Mouse (Mus musculus) gastrocnemius, postnatal 10 days (tissue): ENCODE measurements around the gene Pitx2. TPM values are rescaled to one million over a fixed set of nuclear protein-coding genes. Genes with fewer than 3 reads are reported as not detected.

Source experiments
- DNase-seq: peaks from one replicate; pipeline ENCODE4 v3.0.0; 2021; ENCODE audit warnings: mixed read lengths
- total RNA-seq, 2 experiments: library from RNA; stranded (reverse); gene quantifications; 2 replicates each; pipeline ENCODE4 v1.2.3; 2021

Gene Pitx2
- total RNA-seq, 2 experiments from 2014 or later, result 8.8 to 9.2 TPM

DNA sequence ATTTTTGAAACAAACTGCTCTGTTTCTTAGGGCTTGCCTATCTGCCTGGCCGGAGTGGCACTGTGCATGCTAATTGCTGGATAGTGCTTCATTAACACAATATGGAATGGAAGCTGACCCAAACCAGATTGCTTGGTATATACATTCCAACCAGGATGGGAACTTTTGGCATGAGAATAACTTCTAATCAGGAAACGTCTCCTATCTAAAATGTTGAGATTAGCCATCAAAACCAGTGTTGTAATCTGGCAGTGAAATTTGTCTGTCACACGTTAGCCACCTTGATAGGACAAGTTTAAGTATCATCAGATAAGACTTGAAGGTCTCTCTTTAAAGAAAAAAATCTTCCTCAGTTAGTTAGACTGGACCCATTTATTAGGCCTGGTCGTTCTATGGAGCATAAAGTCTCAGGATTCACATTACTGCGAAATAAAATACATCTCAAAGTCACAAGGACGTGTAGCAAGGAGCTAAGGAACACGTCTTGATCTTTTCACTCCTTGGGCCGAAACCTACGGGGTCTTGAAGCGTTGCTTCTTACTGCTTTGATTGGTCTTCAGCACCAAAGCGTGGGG is 2.1 kb downstream of the Pitx2 start:
- DNase-seq, result no peak

DNA sequence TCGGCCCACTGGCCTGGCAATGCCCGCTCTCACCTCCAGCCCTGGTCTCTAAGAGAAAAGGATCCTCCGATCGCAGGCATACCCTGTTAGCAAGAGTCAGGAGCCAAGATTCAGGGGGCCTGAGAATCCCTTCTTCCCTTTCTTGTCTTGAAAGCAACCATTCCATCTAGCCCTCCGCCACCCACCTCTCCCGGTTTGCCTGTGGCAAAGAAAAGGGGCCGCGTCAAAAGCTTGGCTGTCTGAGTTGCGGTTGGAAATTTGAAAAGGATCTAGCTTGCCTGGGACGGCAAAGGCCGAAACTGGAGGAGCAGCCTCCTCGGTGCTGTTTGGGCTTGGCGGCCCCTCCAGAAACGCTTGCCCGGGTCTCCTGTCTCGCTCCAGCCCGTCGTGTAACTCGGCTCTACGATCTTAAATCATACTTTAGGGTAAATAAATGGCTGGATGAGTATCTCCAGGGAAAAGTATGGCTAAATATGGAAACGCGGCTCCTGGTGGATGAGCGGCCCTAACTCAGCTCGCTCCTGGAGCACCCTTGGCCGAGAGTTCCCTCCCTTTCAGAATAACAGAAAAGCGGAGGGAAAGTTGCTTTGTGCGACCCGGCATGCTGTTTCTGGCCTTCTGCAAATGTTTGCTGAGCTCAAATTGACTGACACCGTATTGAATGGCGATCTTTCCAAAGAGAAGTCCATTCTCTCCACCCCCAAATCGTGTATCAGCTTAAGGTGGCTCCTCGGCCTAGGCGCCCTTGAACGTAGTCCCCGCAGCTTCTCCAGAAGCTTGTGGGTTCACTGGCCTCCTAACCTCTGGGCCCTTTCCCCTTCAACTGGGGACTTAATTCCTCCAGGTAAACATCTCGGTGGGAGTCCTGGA is 3.4 kb downstream of the Pitx2 start:
- no peak for DNase-seq

DNA sequence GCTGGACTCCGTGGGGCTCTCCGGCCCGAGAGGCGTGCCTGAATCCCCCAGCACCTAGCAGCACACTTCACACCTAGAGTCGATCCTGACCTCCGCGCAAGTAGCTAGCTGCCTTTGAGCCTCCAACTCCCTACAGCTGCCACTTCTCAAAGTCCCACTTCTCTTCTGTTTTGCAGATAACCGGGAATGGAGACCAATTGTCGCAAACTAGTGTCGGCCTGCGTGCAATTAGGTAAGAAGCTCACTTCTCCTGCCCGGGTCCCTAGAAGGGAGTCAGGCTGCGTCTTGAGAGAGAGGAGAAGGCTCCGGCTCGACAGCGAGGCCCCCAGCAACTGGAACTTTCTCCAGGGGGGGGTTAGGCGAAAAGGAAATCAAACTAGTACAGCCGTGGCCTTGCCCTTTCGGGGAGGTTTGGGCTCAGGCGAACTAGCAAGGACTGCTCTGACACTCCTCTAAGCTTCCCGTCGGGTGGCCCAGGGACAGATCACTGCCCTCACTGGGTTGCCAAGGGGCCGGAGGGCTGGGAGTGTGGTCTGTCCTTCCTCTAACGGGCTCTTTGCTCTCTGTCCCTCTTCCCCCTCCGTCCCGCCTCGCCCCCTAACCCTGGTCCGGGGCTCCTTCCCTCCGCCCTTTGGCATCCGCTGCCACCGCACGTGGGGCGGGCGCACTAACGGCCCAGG is 4.2 kb downstream of the Pitx2 start:
- no peak for DNase-seq

DNA sequence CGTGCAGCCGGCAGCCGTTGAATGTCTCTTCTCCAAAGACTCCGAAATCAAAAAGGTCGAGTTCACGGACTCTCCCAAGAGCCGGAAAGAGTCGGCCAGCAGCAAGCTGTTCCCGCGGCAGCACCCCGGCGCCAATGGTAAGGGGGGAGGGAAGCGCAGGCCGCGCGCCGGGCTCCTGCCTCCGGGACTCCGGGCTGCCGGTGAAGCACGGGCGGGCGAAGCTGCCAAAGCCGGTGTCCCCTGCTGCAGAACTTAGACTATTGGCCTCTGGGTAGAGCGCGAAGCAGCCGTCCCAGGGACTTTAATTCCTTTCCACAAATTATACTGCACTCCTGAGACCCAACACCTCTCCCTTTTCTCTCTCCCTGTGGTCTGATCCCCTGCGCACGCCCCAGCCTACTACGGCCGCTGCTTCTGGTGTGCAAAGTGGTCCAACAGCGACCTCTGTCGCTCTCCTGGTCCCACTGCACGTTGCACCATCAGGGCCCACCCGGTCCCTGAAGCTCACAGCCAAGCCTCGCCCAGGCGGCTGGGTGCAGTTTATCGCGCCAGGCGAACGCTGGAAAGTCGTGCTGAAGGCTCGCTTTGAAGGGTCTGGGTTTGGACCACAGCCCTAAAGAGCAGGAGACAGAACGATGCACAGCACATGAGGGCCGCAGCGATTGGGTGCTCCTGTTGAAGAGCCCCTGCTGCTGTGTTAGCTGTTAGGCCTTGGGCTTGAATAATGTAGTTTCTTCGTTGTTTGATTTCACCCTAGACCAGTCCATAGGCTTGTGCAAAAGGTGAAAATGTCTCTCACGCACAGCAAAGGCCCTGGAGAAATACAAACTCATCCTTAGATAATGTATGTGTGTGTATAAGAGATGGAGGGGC is 5.0 kb downstream of the Pitx2 start:
- peak; percentile 76 for DNase-seq

DNA sequence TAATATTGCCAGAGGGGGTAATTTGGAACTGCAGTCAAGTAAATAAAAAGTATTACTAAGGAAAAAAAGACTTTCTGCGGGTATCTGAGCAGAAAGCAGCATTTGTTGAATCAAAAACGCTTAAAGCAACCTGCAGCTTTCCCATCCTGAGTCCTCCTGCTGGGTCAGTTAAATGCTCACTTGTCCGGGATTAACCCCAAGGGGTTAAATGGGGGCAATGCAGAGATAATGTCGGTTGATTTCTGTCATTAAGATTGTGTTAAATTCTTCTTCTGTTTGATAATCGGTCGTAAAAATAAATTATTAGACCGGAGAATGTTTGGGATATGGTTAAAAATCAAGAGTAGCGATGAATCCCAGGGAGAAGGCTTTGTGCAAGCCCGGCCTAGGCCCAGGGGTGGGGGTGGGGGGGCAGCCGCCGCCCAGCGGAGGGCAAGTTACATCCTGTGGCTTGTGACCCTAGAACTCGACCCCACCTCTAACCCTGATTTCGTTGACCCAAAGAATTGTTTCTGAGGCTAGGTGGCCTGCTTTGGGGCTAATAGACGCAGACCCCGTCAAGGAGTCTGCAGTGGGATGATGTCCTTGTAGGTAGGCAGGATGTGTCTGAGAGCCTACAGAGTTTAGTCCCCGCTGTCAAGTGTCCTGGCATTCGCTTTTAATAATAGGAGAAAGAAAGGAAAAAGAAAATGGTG is 6.0 kb downstream of the Pitx2 start:
- no peak for DNase-seq

DNA sequence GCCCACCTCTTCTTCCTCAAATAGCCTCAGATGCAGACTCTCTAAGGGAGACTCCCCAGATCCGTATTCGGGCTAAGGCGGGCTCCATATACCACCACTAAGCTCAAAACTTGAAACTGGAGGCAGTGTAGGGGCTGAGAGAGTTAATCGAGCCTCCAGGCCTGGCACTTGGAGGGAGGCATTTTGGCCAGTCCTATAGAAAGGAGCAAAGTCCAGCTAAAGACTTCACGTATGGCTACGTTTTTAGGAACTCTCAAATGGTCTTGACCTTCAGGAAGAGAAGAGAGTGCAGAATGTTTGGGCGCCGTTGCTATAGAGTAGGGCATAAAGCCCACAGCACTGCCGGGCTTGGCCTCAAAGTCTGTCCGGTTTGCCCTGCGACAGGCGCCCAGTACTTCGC is 7.1 kb downstream of the Pitx2 start:
- no peak for DNase-seq

DNA sequence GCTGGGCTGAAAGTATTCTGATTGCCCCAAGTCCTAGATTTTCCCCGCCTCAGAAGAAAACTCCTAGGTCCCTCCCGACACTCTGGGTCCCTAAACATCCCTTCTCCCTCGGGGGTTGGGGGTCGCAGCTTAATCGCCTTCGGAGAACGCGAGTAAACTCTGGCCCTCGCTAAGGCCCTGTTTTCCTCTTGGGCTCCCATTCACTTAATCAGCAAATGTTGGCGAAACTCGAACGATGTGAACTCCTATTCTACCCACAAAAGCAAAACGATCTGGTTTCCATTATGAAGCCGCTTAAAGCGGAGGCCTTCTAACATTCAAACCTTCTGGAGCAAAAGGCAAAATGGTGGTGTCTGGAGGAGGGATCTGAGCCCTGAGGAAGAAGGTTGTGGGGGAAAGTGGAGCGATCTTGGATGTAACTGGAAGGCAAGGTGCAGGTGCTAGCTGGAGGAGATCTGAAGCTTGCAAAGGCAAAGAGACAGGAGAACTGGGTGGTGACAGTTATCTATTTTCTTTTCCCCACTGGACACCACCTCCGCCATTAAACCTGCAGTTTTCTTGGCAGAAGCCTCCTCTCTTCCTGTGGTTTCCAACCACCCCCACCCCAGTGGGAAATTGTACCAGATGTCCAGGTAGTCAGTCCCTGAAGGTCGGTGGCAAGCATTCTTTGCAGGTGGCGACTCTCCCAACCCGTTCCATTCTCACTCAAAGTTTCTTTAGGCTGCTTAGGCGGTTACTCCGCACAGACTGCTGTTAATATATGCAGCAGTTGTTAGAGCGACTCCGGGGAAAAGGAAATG is 7.8 kb downstream of the Pitx2 start:
- no peak for DNase-seq

DNA sequence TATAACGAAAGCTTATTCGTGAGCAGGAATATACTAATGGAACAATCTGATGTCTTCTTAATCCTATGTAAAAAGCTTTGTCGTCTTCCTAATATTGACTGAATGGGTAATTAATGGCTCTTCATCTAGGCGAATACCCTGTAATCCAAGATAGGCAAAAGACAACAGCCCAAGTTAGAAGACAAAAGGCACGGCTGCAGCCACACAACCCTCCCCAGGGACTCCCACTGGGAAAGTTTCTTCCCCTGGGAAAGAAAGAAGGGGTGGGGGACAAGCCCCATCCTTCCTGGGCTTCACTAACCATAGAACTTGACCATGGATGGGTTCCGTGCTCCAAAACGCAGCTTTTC is 8.3 kb downstream of the Pitx2 start:
- no peak for DNase-seq

DNA sequence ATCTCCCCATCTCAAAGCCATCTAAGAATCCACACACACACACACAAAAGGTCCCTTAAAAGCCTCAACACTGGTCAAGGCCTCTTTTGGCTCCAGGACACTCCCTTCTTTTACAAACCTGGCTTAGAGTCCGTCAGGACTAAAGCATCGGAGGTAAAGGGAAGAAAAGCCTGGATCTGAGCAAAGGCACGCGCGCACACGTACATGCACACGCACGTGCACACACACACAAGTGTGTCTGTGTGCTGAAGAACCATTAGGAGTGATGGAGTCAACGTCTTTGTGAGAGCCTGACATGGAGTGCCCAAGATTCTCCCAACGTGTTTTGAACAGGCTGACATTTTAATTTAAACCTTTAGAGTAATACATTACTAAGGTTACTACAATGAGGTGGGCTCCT is 8.7 kb downstream of the Pitx2 start:
- no peak for DNase-seq

DNA sequence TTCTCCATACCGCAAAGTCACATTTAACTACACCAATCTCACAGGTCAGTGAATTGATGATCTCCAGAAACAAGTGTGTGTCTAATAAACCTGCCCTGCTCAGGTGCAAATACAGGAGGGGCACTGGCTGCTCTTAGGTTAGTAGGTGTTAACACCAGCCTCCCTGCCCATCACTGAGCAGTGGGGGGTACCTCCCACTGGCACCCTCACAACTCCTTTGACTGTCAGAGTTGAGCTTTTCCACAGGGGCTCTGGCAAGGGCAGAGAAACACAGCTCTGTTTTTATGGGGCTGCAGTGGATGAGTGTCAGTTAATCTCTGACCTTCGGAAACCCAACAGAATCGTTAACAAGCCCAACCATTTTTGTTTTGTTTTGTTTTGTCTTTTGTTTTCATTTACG is 9.6 kb downstream of the Pitx2 start:
- DNase-seq, result no peak

DNA sequence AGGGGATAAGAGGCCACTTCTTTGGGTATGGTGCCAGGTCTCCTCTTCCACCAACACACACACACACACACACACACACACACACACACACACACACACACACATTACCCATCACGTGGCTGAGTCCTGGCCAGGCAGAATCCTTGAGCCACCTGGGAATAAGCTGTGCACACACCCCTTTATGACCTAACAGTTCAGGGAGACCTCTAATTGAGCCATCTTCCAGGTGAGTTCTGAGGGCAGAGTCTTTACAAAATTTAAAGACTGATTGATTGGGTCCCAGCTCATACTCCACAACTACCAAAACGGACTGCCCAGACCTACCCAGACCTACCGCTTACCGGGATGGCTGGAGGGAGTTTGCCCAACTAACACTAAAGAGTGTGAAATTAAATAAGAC is 10.1 kb downstream of the Pitx2 start:
- no peak for DNase-seq

DNA sequence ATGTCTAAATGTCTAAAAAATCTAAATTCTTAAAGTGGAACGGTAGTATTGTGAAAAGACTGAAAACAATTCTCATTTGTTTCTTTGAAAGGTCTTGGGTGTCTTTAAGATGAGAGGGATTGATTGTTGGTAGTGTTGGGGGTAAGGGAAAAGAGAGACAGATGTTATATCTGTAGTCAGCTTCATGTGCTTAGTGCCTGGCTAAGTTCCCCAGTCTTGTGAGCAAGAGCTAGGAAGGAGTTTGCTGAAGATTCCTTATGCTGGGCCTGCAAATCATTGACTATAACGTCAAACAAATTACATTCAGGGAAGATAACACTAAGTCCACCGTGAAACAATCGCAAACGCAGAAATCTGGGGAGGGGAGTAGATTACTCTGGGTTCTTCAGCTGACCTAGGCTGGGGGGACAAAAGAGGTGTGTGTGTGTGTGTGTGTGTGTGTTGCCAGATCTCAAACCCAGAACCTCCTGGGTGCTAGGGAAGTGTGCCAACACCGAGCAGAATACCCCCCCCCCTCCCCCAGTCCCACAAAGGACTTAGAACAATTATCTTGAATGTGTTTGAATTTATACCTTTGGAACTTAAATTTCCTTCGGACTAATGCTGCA is 12.5 kb downstream of the Pitx2 start:
- no peak for DNase-seq

DNA sequence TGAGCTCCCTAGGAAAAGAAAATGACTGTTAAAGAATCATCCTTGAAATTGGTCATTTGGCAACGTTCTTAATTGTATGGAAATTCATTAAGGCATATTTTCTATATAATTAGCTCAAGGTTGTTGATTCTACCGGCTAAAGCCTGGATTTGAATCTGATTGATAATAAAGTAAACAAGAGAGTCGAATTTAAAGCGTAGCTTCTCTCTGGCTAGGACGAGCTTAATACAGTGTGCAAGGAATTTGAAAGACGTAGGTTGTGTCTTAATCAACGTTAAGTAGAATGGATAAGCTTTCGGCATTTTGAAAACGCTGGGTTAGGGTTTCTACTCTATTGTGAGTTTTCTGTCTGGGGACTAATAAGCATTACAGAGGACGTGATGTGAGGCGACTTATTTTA is 13.1 kb downstream of the Pitx2 start:
- no peak for DNase-seq

DNA sequence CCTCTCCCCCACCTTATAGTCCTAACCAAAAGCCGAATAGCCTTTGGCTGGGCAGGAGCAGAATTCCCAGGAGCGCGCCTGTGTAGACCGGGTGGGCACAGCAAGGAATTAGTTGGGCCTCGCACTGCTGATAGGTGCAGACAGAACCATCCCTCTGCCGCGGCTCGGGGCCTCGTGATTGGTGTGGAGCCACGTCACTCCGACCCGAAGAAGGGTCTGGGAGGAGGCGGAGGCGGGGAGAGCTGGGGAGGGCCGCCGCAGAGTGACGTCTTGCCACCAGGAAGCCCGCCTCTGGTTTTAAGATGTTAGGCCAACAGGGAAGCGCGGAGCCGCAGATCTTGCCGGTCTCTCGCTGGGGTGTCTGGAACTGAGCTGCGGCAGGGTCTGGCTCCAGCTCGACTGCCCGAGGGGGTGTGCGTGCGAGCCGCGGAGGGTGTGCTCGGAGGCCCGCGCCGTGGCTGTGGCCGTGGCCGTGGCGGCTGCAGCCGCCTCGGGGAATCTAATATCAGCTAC is 14.0 kb downstream of the Pitx2 start:
- DNase-seq, result peak; percentile 90

DNA sequence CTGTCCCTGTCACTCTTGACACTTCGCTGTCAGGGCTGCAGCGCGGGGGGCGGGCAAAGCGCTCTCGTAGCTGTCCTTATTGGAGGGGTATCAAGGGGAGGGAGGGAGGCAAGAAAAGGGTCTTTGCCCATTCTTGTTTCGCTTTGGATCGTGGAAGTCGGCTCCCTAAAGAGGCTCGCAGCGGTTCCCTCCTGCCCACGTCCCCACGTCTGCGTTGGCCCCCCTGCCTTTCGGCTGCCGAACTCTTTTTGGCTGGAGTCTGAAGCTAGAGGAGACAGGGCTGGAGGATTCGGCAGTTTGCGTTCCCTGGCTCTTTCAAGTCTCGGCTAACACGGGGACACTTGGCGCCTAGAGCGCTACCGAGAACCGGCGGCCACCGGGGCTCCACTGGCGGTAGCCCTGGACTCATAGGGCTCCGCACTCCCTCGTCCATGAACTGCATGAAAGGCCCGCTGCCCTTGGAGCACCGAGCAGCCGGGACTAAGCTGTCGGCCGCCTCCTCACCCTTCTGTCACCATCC is 14.5 kb downstream of the Pitx2 start:
- DNase-seq, result peak; percentile 32

DNA sequence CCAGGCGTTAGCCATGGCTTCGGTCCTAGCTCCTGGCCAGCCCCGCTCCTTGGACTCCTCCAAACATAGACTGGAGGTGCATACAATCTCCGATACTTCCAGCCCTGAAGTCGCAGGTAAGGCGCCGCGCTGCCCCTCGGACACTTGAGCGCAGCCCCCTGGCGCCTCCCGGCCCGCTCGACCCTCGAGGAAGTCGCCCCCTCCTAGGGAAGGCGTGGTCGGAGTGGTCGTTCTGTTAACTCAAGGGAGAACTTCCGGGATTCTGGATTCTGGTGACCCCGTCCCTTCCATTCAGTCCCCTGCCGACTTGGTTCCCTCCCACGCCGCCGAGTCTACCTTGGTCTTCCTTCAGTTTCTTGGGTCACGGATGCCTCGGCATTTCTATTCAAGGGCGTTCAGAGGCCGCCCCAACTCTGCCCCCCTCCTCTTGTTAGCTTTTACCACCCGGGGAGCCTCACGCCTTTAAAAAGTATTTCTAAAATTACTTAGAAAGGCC is 15.0 kb downstream of the Pitx2 start:
- DNase-seq, result no peak

DNA sequence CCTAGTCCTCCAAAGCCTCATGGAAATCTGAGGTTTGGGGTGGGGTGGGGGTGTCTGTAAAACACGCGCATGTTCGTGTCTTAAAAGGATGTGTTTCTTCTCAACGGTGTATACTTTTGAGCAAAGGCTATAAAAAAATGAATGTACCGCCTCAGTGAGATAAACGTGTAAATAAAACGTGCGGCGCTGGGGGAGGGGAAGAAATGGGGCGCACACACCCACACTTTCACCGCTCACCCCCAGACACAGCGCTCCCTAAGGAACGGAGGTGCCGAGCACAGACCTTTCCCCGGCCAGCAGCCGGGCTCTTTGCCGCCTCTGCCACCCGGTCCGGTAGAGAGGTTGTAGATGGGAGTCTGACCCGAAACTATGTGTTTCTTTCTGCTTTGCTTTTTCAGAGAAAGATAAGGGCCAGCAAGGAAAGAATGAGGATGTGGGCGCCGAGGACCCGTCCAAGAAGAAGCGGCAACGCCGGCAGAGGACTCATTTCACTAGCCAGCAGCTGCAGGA is 15.6 kb downstream of the Pitx2 start:
- DNase-seq, result no peak

DNA sequence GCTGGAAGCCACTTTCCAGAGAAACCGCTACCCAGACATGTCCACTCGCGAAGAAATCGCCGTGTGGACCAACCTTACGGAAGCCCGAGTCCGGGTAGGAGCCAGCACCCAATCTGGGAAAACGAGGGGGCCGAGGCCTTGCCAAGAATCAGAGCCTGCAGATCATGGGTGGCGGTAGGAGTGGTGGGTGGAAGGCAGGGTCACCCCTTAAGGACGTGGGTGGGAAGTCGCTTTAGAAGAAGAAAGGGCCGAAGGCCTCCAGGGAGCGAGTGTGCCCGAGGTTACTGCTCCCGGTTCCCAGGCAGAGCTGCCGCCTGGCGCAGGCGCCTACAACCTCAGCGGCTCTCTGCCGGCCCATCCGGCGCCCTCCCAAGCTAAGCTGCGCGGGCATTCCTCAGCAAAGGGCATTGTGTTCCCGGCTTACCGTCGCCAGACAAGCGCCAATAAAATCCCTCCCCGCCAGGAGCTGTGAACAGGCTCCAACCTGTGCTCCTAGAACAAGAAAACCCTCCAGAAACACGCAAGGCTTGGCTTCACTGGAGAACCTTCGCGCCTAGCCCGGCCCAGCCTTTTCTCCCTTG is 16.2 kb downstream of the Pitx2 start:
- peak; percentile 33 for DNase-seq

DNA sequence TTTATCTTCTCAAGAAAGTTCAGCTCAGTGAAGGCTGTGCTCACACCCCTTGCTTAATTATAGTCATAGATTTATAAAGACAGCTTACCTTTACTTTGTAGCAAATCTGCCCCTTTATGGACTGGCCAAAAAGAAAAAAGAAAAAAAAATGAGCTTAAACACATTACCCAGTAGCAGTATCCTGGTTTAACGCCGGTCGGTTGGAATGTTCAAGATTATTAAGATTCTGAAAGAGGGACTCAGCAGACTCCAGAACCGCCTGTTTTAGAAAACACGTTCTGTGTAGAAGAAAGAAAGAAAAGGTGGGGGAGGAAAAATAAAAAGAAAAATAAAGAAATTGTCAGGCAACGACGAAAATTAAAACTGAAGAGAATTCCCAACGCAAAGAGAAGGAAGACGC is 16.8 kb downstream of the Pitx2 start:
- no peak for DNase-seq
